Mouse (Mus musculus): ENCODE data around the gene Sephs2.

- TF ChIP-seq CTCF (IDR thresholded peaks at IDR 0.05; ENCODE audit: low read depth) (no peak), EP300 (IDR thresholded peaks at IDR 0.05; ENCODE audit: low read depth) (no peak)
Observed at GRCm38 (mm10) chr7:127231826-127232621, 41.8 kb downstream of the Sephs2 start.

Measured in liver, postnatal 0 days (tissue).